Mouse (Mus musculus) ES-E14 (cell line): Measurements from ENCODE around the gene Bnip3. TPM values are rescaled to one million over a fixed set of nuclear protein-coding genes. Genes with fewer than 3 reads are reported as not detected.

ENCODE experiments used
- DNase-seq: peaks from one replicate; pipeline ENCODE4 v3.0.0-alpha.2; 2013; ENCODE audit warnings: low read depth, low spot score
- H3K27ac ChIP-seq: 2 replicates; pipeline ENCODE4 v1.5.1; 2012; ENCODE audit warnings: low read depth, mild to moderate bottlenecking, low read length, moderate library complexity, mixed read lengths; ENCODE audit not compliant: poor library complexity, insufficient read depth, severe bottlenecking
- H3K36me3 ChIP-seq: 2 replicates; pipeline ENCODE4 v1.6.1; 2012; ENCODE audit warnings: mild to moderate bottlenecking, low read length, moderate library complexity, mixed read lengths; ENCODE audit not compliant: control insufficient read depth, poor library complexity, insufficient read depth, severe bottlenecking
- H3K4me1 ChIP-seq, 2 experiments: fragments of 150-350 bp in 1 of 2; sonication (generic) in 1 of 2; 2 replicates each; pipeline ENCODE4 v1.6.1; 2012; ENCODE audit warnings: low read length in 2 of 2, mild to moderate bottlenecking in 1 of 2, mixed read lengths in 1 of 2; ENCODE audit not compliant: control insufficient read depth in 2 of 2, insufficient read depth in 2 of 2, poor library complexity in 1 of 2
- H3K4me3 ChIP-seq, 2 experiments: fragments of 150-350 bp in 1 of 2; sonication (generic) in 1 of 2; 2 replicates each; pipeline ENCODE4 v1.5.1; 2012; ENCODE audit warnings: low read length in 2 of 2, low read depth in 1 of 2, mild to moderate bottlenecking in 1 of 2, mixed read lengths in 1 of 2; ENCODE audit not compliant: insufficient read depth in 1 of 2, poor library complexity in 1 of 2, severe bottlenecking in 1 of 2
- H3K9ac ChIP-seq: 2 replicates; pipeline ENCODE4 v1.6.1; 2012; ENCODE audit warnings: low read depth, mild to moderate bottlenecking, low read length, mixed read lengths; ENCODE audit not compliant: poor library complexity, insufficient read depth, severe bottlenecking
- H3K9me3 ChIP-seq: fragments of 150-350 bp; sonication (generic); 2 replicates; pipeline ENCODE4 v1.6.1; 2012; ENCODE audit warnings: low read depth, mild to moderate bottlenecking, low read length; ENCODE audit not compliant: control insufficient read depth, insufficient read depth
- CHD2 ChIP-seq: IDR thresholded peaks from 2 replicates; pipeline ENCODE4 v1.6.1; 2014; ENCODE audit warnings: mild to moderate bottlenecking, low read depth, low read length, inconsistent platforms
- HCFC1 ChIP-seq: IDR thresholded peaks from 2 replicates; pipeline ENCODE4 v1.6.1; 2012; ENCODE audit warnings: low read length, inconsistent platforms, borderline replicate concordance; ENCODE audit not compliant: insufficient read depth
- MAFK ChIP-seq: IDR thresholded peaks from 2 replicates; pipeline ENCODE4 v1.6.1; 2014; ENCODE audit warnings: mild to moderate bottlenecking, low read depth, low read length, inconsistent platforms; ENCODE audit not compliant: insufficient read depth
- ZC3H11A ChIP-seq: IDR thresholded peaks from 2 replicates; pipeline ENCODE4 v1.6.1; 2012; ENCODE audit warnings: low read depth, mild to moderate bottlenecking, inconsistent platforms, low read length, borderline replicate concordance
- ZNF384 ChIP-seq: IDR thresholded peaks from 2 replicates; pipeline ENCODE4 v1.6.1; 2012; ENCODE audit warnings: low read depth, low read length, inconsistent platforms
- in situ Hi-C, 2 experiments: fragments of 600-800 bp; cut with MboI; formaldehyde crosslinking; loops; one replicate each; pipeline ENCODE4 v1.15.1; 2025; ENCODE audit warnings: low sequenced_read_pairs in 2 of 2, inconsistent platforms in 1 of 2; ENCODE audit not compliant: unreplicated experiment in 2 of 2
- total RNA-seq: library from RNA; depleted of rRNA; stranded (reverse); fragments of 300-350 nt; gene quantifications from 2 replicates; pipeline ENCODE4 v1.2.3, GENCODE M21; 2012

The Bnip3 gene
- total RNA-seq, 1 experiment: 56.6 TPM

DNA sequence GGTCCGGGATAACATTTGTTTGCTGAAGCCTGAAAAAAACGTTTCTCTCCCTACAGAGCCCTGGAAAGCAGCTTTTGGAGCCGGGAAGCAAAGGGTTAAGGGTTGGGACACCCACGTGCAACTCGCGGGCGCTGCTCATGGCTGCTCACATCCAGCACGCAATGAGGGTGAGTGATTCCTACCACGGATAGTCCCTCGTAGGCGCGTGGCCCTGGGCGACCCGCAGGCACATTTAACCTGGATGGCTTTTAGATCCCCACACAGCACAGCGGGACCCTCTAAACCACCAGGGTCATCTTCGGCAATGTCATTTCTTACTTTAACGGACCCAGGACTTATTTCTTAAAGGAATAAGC lies 30.9 kb upstream of the Bnip3 start:
- no peak overlapping the region for H3K9ac ChIP-seq

DNA sequence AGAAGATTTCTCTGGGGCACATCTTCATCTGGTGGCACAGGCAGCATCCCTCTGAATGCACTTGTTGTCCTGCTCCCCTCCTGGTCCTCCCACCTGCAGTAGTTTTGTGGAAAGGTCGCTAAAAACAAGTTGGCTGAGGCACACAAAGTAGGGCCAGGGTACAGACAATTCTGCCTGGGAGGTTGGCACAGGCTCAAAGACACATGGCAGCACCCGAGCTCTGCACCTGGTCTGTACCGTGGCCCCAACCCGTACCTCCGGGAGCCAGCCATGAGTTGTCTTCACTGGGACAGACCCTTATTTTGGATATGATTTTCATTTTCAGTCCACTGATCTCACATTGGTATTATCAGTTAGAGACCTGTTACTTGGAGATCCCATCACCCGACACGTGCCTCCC lies 29.7 kb upstream of the Bnip3 start:
- Histone ChIP-seq H3K27ac (no peak overlapping the region), H3K9me3 (no peaks in the 10 kb centered on the region), H3K9ac (no peak overlapping the region), H3K4me3 (no peak overlapping the region), H3K36me3 (no peaks in the 10 kb centered on the region), H3K4me1 (no peaks in the 10 kb centered on the region; a peak in 1 of 4 replicates)
- TF ChIP-seq HCFC1: no peak
- in situ Hi-C loops: no loop called here
- DNase-seq: no peak

More for the DNA sequence above, 30.9 kb upstream of the Bnip3 start:
- TF ChIP-seq CHD2 (no peak), ZNF384 (no peak), HCFC1 (no peak), ZC3H11A (no peak), MAFK (no peak)
- Histone ChIP-seq H3K9me3 (no peaks in the 10 kb centered on the region), H3K4me1 (no peaks in the 10 kb centered on the region; a peak in 1 of 4 replicates), H3K27ac (no peak overlapping the region), H3K36me3 (no peaks in the 10 kb centered on the region), H3K4me3 (peak overlapping the region; percentile 74 to 76)
- in situ Hi-C loops: no loop called here
- no peak for DNase-seq

DNA sequence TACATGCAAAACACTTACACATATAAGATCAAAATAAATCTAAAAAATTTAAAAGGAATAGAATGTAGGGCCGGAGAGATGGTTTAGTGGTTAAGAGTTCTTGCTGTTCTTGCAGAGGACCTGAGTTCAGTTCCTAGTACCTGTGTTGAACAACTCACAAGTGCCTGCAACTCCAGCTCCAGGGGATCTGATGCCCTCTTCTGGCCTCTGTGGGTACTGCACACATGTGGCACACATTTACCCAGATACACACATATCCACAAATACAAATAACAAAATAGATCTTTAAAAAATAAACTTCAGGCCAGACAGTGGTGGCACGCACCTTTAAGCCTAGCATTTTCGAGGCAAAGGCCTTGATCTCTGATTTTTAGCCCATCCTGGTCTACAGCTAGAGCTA lies 25.2 kb upstream of the Bnip3 start:
- no peak for DNase-seq
- no peak overlapping the region for H3K9ac ChIP-seq
- in situ Hi-C loops: no loop called here

DNA sequence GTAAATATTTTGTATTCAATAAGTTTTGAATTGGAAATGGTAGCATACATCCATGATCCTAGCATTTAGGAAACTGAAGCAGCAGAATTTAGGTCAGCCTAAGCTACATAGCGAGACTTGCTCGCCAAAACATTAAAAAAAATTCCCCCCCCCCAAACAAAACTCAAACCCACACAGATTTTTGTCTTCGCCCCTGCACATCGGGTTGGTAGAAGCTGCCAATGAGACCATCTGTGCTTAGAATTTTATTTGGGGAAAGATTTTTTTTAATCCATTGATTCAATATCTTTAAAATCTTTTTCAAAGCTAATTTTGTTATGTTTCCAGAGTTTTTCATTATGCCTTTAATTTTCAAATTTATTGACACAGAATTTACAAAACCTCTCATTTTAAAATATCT lies 19.1 kb upstream of the Bnip3 start:
- Histone ChIP-seq H3K9ac (no peak overlapping the region), H3K9me3 (no peaks in the 10 kb centered on the region), H3K27ac (no peak overlapping the region), H3K36me3 (no peaks in the 10 kb centered on the region), H3K4me3 (no peak overlapping the region), H3K4me1 (peaks cover 1 to 2% of the 10 kb centered on the region in 2 experiments; a peak in 2 of 4 replicates)
- DNase-seq: no peak
- no peak for TF ChIP-seq ZNF384
- no peak for TF ChIP-seq MAFK
- no peak for TF ChIP-seq HCFC1
- TF ChIP-seq CHD2: no peak
- TF ChIP-seq ZC3H11A: no peak
- in situ Hi-C loops: no loop called here

More for the DNA sequence above, 25.2 kb upstream of the Bnip3 start:
- no peak overlapping the region for H3K27ac ChIP-seq
- H3K36me3 ChIP-seq: no peaks in the 10 kb centered on the region
- no peak overlapping the region for H3K4me3 ChIP-seq
- TF ChIP-seq ZC3H11A: 0 out of 2 replicates have a peak, but pooled peaks have one; percentile 14
- TF ChIP-seq CHD2: no peak
- H3K9me3 ChIP-seq: no peaks in the 10 kb centered on the region
- H3K4me1 ChIP-seq: peaks cover 0 to 2% of the 10 kb centered on the region in 2 experiments; a peak in 1 of 4 replicates

DNA sequence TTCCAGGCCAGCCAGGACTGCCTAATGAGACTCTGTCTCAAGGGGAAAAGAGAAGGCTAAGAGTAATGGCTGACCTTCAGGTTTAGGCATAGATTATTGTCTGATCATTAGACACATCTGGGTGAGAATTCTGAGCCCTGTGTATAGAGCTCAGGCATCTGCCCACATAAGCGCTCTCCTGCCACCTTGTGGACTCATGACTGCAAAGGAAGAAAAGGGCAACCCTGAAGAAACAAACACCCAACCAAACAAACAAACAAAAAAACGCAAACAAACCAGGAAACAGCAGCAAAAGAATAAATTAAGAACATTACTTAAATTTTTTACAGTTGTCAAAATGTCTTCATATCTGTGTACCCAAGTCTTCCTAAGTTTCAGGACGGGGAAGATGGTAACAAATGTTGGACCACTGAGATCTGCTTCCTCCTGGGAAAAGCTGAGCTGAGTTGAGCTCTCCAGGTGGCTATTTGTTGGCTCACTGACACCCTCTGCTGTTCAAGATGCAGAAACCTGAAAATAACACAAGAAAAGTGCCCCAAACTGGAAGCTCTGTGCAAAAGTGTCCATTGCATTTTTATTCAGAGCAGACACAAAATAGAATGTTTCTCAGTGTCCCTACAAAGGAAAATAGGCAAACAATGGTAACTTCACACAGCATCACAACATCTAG lies 14.6 kb upstream of the Bnip3 start:
- no peak for TF ChIP-seq ZNF384
- no peak for TF ChIP-seq HCFC1
- TF ChIP-seq ZC3H11A: peak; percentile 46; the same call in 1 of the 2 replicates
- H3K36me3 ChIP-seq: no peaks in the 10 kb centered on the region
- peak; percentile 66 for DNase-seq
- peaks cover 2 to 3% of the 10 kb centered on the region in 2 experiments; a peak in 3 of 4 replicates for H3K4me1 ChIP-seq
- in situ Hi-C loops: loop anchor here in 1 of 2 experiments (5.0 kb wide), 1 partner anchor 82 kb away; no protein-coding TSS in a partner anchor
- no peak overlapping the region for H3K9ac ChIP-seq
- H3K9me3 ChIP-seq: no peaks in the 10 kb centered on the region
- no peak overlapping the region for H3K27ac ChIP-seq
- H3K4me3 ChIP-seq: no peak overlapping the region
